Mouse (Mus musculus): ENCODE measurements at regions not wholly inside any gene's neighbourhood (a gene's known extent, or its start where the extent isn't known, plus 50 kb on each side); places are given as distances from the start of the nearest gene placed in this dataset.

GRCm38 (mm10) chr4:131355526-131355991, 411.4 kb downstream of the Matn1 start:
- Histone ChIP-seq H3K9me3 (ENCODE audit: control insufficient read depth) (no peaks in the 10 kb centered on the region), H3K4me3 (ENCODE audit: low read depth, low read length) (no peak overlapping the region), H3K4me1 (replicated peaks; ENCODE audit: control insufficient read depth, insufficient read depth, low read length) (no peaks in the 10 kb centered on the region), H3K36me3 (ENCODE audit: control insufficient read depth, insufficient read depth) (no peaks in the 10 kb centered on the region), H3K27ac (ENCODE audit: low read depth, low read length) (no peak overlapping the region), H3K27me3 (replicated peaks; ENCODE audit: control insufficient read depth, insufficient read depth, low read length) (no peaks in the 10 kb centered on the region), H3K4me2 (replicated peaks; ENCODE audit: low read depth) (no peak overlapping the region), H3K9ac (ENCODE audit: low read depth, low read length) (no peak overlapping the region)
- 74% methylated on average over 12 of the region's 12 CpGs for WGBS
- no peak for TF ChIP-seq CTCF (IDR thresholded peaks at IDR 0.05; ENCODE audit: low read depth)
- no peak for ATAC-seq

- Histone ChIP-seq H3K4me3 (ENCODE audit: low read depth, low read length) (no peak overlapping the region), H3K9me3 (ENCODE audit: control insufficient read depth) (no peaks in the 10 kb centered on the region), H3K4me1 (replicated peaks; ENCODE audit: control insufficient read depth, insufficient read depth, low read length) (no peaks in the 10 kb centered on the region), H3K27me3 (replicated peaks; ENCODE audit: control insufficient read depth, insufficient read depth, low read length) (no peaks in the 10 kb centered on the region), H3K4me2 (replicated peaks; ENCODE audit: low read depth) (no peak overlapping the region), H3K9ac (ENCODE audit: low read depth, low read length) (no peak overlapping the region), H3K36me3 (ENCODE audit: control insufficient read depth, insufficient read depth) (no peaks in the 10 kb centered on the region), H3K27ac (ENCODE audit: low read depth, low read length) (no peak overlapping the region)
- 80% methylated on average over 12 of the region's 12 CpGs for WGBS
- TF ChIP-seq CTCF (IDR thresholded peaks at IDR 0.05; ENCODE audit: low read depth), result no peak
- 0 out of 2 replicates have a peak, but pooled peaks have one; percentile 10 for ATAC-seq
These were observed 412.1 kb downstream of the Matn1 start for GRCm38 (mm10) chr4:131356316-131356715.

- no peak for ATAC-seq
- H3K27me3 ChIP-seq (replicated peaks; ENCODE audit: control insufficient read depth, insufficient read depth, low read length), result no peaks in the 10 kb centered on the region
- no peak for TF ChIP-seq CTCF (IDR thresholded peaks at IDR 0.05; ENCODE audit: low read depth)
- H3K4me3 ChIP-seq (ENCODE audit: low read depth, low read length), result no peak overlapping the region
- no peak overlapping the region for H3K9ac ChIP-seq (ENCODE audit: low read depth, low read length)
- no peak overlapping the region for H3K4me2 ChIP-seq (replicated peaks; ENCODE audit: low read depth)
- no peaks in the 10 kb centered on the region for H3K36me3 ChIP-seq (ENCODE audit: control insufficient read depth, insufficient read depth)
- H3K27ac ChIP-seq (ENCODE audit: low read depth, low read length), result no peak overlapping the region
- 50% methylated on average over 1 of the region's 1 CpGs for WGBS
- H3K4me1 ChIP-seq (replicated peaks; ENCODE audit: control insufficient read depth, insufficient read depth, low read length), result no peaks in the 10 kb centered on the region
- no peaks in the 10 kb centered on the region for H3K9me3 ChIP-seq (ENCODE audit: control insufficient read depth)
These were observed 418.8 kb downstream of the Matn1 start for GRCm38 (mm10) chr4:131363030-131363429.

GRCm38 (mm10) chr4:131364671-131365252, 420.6 kb downstream of the Matn1 start:
- Histone ChIP-seq H3K4me1 (replicated peaks; ENCODE audit: control insufficient read depth, insufficient read depth, low read length) (no peaks in the 10 kb centered on the region), H3K27me3 (replicated peaks; ENCODE audit: control insufficient read depth, insufficient read depth, low read length) (no peaks in the 10 kb centered on the region), H3K36me3 (ENCODE audit: control insufficient read depth, insufficient read depth) (no peaks in the 10 kb centered on the region), H3K9me3 (ENCODE audit: control insufficient read depth) (no peaks in the 10 kb centered on the region), H3K4me3 (ENCODE audit: low read depth, low read length) (no peak overlapping the region), H3K27ac (ENCODE audit: low read depth, low read length) (no peak overlapping the region), H3K4me2 (replicated peaks; ENCODE audit: low read depth) (no peak overlapping the region), H3K9ac (ENCODE audit: low read depth, low read length) (no peak overlapping the region)
- peak; percentile 74 for TF ChIP-seq CTCF (IDR thresholded peaks at IDR 0.05; ENCODE audit: low read depth)
- WGBS, result 39% methylated on average over 6 of the region's 6 CpGs
- peak; percentile 38; the same call in 1 of the 2 replicates for ATAC-seq

- WGBS, result 68% methylated on average over 2 of the region's 2 CpGs
- Histone ChIP-seq H3K4me3 (ENCODE audit: low read depth, low read length) (no peak overlapping the region), H3K9me3 (ENCODE audit: control insufficient read depth) (no peaks in the 10 kb centered on the region), H3K4me1 (replicated peaks; ENCODE audit: control insufficient read depth, insufficient read depth, low read length) (no peaks in the 10 kb centered on the region), H3K9ac (ENCODE audit: low read depth, low read length) (no peak overlapping the region), H3K27ac (ENCODE audit: low read depth, low read length) (no peak overlapping the region), H3K36me3 (ENCODE audit: control insufficient read depth, insufficient read depth) (no peaks in the 10 kb centered on the region), H3K27me3 (replicated peaks; ENCODE audit: control insufficient read depth, insufficient read depth, low read length) (no peaks in the 10 kb centered on the region), H3K4me2 (replicated peaks; ENCODE audit: low read depth) (no peak overlapping the region)
- TF ChIP-seq CTCF (IDR thresholded peaks at IDR 0.05; ENCODE audit: low read depth), result peak; percentile 64
- ATAC-seq, result no peak
These were observed 421.8 kb downstream of the Matn1 start for GRCm38 (mm10) chr4:131366006-131366405.

GRCm38 (mm10) chr4:131366656-131367055, 422.5 kb downstream of the Matn1 start:
- Histone ChIP-seq H3K9ac (ENCODE audit: low read depth, low read length) (no peak overlapping the region), H3K27me3 (replicated peaks; ENCODE audit: control insufficient read depth, insufficient read depth, low read length) (no peaks in the 10 kb centered on the region), H3K36me3 (ENCODE audit: control insufficient read depth, insufficient read depth) (no peaks in the 10 kb centered on the region), H3K27ac (ENCODE audit: low read depth, low read length) (no peak overlapping the region), H3K4me1 (replicated peaks; ENCODE audit: control insufficient read depth, insufficient read depth, low read length) (no peaks in the 10 kb centered on the region), H3K4me3 (ENCODE audit: low read depth, low read length) (no peak overlapping the region), H3K4me2 (replicated peaks; ENCODE audit: low read depth) (no peak overlapping the region), H3K9me3 (ENCODE audit: control insufficient read depth) (no peaks in the 10 kb centered on the region)
- TF ChIP-seq CTCF (IDR thresholded peaks at IDR 0.05; ENCODE audit: low read depth), result no peak
- WGBS, result 78% methylated on average over 1 of the region's 1 CpGs
- ATAC-seq, result no peak

All from intestine, postnatal 0 days (tissue).